Mouse (Mus musculus) midbrain, embryonic 13.5 days (tissue): ENCODE data around the gene Lyar. TPM values are rescaled to one million over a fixed set of nuclear protein-coding genes. Genes with fewer than 3 reads are reported as not detected.

Experiments used
- ATAC-seq: fragments of 200-750 bp; cut with Nextera tagmentation; 2 replicates; pipeline ENCODE4 v1.8.0; 2017; ENCODE audit warnings: mild to moderate bottlenecking, moderate TSS enrichment, moderate library complexity
- H3K27ac ChIP-seq: fragments of 300-500 bp; sonication (generic); 2 replicates; pipeline ENCODE4 v1.5.1; 2015; ENCODE audit warnings: inconsistent platforms, mild to moderate bottlenecking, moderate library complexity
- H3K27me3 ChIP-seq: fragments of 300-500 bp; sonication (generic); 2 replicates; pipeline ENCODE4 v1.6.1; 2015; ENCODE audit warnings: mild to moderate bottlenecking, inconsistent platforms
- H3K36me3 ChIP-seq: fragments of 300-500 bp; sonication (generic); 2 replicates; pipeline ENCODE4 v1.6.1; 2015; ENCODE audit warnings: mild to moderate bottlenecking, inconsistent platforms
- H3K4me1 ChIP-seq: fragments of 300-500 bp; sonication (generic); replicated peaks from 2 replicates; pipeline ENCODE4 v1.6.1; 2015; ENCODE audit warnings: inconsistent platforms
- H3K4me2 ChIP-seq: fragments of 300-500 bp; sonication (generic); replicated peaks from 2 replicates; pipeline ENCODE4 v1.6.1; 2015; ENCODE audit warnings: moderate library complexity, mild to moderate bottlenecking, inconsistent platforms
- H3K4me3 ChIP-seq: fragments of 300-500 bp; sonication (generic); replicated peaks from 2 replicates; pipeline ENCODE4 v1.5.1; 2015; ENCODE audit warnings: mild to moderate bottlenecking, inconsistent platforms
- H3K9ac ChIP-seq: fragments of 300-500 bp; sonication (generic); replicated peaks from 2 replicates; pipeline ENCODE4 v1.6.1; 2015; ENCODE audit warnings: mild to moderate bottlenecking, inconsistent platforms
- H3K9me3 ChIP-seq: fragments of 300-500 bp; sonication (generic); 2 replicates; pipeline ENCODE4 v1.6.1; 2016; ENCODE audit warnings: mild to moderate bottlenecking, inconsistent platforms
- WGBS: fragments of 180-500 bp; shearing (Covaris S2); methylation state at CpG from one replicate; pipeline ENCODE4 v1.1.7; 2015; 5-methylcytosine and 5-hydroxymethylcytosine counted together
- polyA plus RNA-seq: library from polyadenylated mRNA; unstranded; fragments of >200 nt; fragmentation: Nextera tagmentation; extraction: Ambion mirVana; gene quantifications from 2 replicates; pipeline ENCODE4 v1.2.1, GENCODE M21; 2015

Lyar gene
- polyA plus RNA-seq, result 66.9 and 76.9 TPM in 2 replicates

DNA sequence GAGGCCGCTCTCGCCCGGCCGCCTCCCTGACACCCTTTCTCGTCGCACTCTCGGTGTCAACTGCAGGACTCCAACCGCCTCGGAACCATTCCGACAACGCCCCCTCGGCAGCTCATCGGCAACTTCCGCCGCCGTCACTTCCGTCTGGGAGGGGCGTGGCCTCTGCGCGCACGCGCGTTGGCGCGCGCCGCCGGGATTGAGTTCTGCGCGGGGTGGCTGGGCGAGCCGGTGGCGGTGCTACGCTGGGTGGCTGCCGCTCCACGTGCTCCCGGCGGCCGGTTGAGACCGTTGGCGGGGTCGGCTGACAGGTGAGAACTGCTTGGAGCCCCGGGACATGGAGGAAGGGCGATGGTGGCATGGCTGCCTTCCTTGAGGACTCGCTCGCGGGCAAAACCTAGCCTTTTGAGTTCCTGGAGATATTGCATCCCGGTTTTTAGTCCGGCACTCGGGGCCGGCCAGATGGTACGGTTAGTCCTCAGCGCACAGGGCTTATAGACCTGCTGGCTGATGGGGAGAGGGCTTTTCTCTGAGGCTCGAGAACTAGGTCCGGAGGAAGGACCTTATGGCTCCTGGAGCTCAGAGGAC lies at the start of gene Lyar, which contains the start of gene Zbtb49:
Lyar (plus strand) TSS at position 143 of the 585 bp plus-strand sequence.
Zbtb49 (minus strand) TSS at position 130 of the 585 bp plus-strand sequence.
- Histone ChIP-seq H3K9ac (peak within 1 kb of the TSS; percentile 93), H3K27me3 (no peaks in the 10 kb centered on the region), H3K4me2 (peak within 1 kb of the TSS; percentile 93), H3K9me3 (no peaks in the 10 kb centered on the region), H3K27ac (peak within 1 kb of the TSS; percentile 81), H3K4me1 (peaks cover 30% of the 10 kb centered on the region), H3K4me3 (peak within 1 kb of the TSS; percentile 98), H3K36me3 (peaks cover 27% of the 10 kb centered on the region)
- peak; percentile 93 for ATAC-seq
- WGBS, result under 1% methylated on average over 55 of the region's 55 CpGs

DNA sequence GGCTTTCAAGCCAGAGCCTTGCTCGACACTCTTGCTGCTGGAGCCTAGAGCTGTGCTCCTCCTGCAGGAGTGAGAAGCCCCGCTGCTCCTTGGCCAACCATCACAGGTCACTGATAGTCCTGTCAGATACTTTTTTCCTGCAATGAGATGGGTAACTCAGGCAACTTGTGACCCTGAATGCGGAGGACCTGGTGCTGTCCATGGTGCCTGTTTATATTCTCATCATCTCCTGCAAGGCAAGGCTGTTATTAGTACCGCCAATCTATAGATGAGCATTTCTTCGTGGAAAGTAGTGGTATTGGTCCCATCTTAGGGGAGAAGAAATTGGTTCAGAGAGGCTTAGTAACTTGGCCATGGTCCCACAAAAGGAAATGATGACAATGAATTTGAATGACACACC lies 46.5 kb upstream of the Lyar start:
- 59% methylated on average over 5 of the region's 5 CpGs for WGBS
- H3K4me1 ChIP-seq, result no peaks in the 10 kb centered on the region
- H3K4me3 ChIP-seq, result no peak overlapping the region
- no peak overlapping the region for H3K27ac ChIP-seq
- H3K27me3 ChIP-seq, result 0 out of 2 replicates have a peak, but pooled peaks cover 3% of the 10 kb centered on the region
- no peak overlapping the region for H3K9ac ChIP-seq
- H3K36me3 ChIP-seq, result no peaks in the 10 kb centered on the region
- no peak for ATAC-seq
- no peaks in the 10 kb centered on the region for H3K9me3 ChIP-seq
- no peak overlapping the region for H3K4me2 ChIP-seq

DNA sequence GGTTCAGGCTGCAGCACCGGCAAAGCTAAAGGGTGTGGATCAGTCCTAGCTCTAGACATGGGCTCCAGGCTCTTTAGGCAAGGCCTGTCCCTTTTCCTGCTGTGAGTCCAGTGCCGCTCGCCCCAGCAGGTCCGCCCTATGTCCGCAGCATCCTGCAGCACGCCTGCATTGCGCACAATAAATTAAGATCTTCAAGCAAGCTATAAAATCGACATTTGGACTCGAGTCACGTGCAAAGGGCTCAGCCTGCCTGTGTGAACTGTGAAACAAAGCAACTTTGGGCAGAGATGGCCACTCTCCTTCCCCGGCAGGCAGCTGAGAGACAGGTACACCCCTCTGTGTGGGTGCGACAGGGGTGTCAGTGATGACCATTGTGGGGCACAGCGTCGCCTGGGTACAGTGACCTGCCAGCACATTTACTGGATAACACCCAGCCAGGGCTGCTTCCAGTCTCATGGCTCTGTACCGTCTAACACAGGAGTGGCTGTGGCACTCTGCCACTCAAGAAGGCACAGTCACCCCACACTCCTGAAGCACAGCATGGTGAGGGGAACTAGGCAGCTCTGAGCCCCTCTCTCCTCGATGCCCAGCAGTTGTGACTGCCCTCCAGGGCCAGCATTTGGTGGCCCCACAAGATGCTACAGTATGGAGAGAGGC lies 45.9 kb upstream of the Lyar start:
- no peak for ATAC-seq
- 83% methylated on average over 16 of the region's 16 CpGs for WGBS

DNA sequence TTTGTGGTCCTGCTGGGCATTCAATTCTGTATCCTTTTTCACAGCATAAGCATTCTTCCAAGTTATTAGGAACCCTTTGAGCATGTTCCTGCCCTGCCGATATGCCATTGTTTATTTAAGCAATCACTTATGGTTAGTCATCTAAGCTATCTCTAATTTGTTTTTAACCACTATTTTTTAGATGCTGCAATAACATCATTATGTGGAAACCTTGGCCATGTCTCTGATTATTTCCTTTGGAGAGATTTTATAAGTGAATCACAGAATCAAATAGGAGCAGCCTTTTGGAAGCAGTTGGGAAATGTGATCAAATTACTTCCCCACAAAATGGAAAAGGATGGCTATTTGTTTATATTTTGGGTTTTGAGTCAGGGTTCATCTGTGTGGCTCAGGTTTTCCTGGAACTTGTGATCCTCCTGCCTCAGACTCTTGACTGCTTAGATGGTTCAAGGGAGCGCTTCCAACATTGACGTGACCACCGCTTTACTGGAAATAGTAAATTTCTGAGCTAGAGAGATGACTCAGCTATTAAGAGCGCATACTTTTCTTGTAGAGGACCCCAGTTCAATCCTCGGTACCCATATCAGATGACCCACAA lies 35.5 kb upstream of the Lyar start:
- no peak overlapping the region for H3K9ac ChIP-seq
- no peak overlapping the region for H3K4me3 ChIP-seq
- no peak for ATAC-seq
- no peak overlapping the region for H3K4me2 ChIP-seq
- H3K4me1 ChIP-seq, result no peaks in the 10 kb centered on the region
- 89% methylated on average over 6 of the region's 6 CpGs for WGBS
- no peaks in the 10 kb centered on the region for H3K36me3 ChIP-seq
- H3K27me3 ChIP-seq, result no peaks in the 10 kb centered on the region
- H3K9me3 ChIP-seq, result peaks cover 2% of the 10 kb centered on the region; the same call in 1 of the 2 replicates
- no peak overlapping the region for H3K27ac ChIP-seq

More for the DNA sequence above, 45.9 kb upstream of the Lyar start:
- Histone ChIP-seq H3K9ac (no peak overlapping the region), H3K27ac (no peak overlapping the region), H3K4me3 (no peak overlapping the region), H3K27me3 (0 out of 2 replicates have a peak, but pooled peaks cover 3% of the 10 kb centered on the region), H3K36me3 (no peaks in the 10 kb centered on the region), H3K9me3 (no peaks in the 10 kb centered on the region), H3K4me1 (no peaks in the 10 kb centered on the region), H3K4me2 (no peak overlapping the region)

DNA sequence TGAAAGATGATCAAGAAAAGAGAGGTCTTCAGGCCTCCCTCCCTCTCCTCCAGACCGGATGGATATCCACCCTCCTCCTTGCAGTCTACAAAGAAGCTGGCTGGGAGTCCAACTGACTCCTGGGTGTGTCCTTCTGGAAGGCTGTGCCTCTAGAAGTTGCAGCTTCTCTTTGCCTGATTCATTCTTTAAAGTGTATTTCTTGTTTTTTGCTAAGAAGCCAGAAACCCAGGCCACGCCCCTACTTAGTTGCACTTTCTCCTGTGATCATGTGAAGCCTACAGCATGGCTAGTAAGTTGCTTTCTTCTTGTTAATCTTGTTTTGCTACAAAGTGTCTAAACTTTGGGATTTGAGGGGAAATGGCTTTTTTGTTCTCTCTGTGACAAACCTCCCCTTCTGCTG lies 33.3 kb upstream of the Lyar start:
- no peak for ATAC-seq
- Histone ChIP-seq H3K27me3 (no peaks in the 10 kb centered on the region), H3K4me3 (no peak overlapping the region), H3K27ac (no peak overlapping the region), H3K4me1 (no peaks in the 10 kb centered on the region), H3K9me3 (peaks cover 3% of the 10 kb centered on the region; the same call in 1 of the 2 replicates), H3K36me3 (no peaks in the 10 kb centered on the region), H3K4me2 (no peak overlapping the region), H3K9ac (no peak overlapping the region)
- WGBS, result 90% methylated on average over 2 of the region's 2 CpGs

DNA sequence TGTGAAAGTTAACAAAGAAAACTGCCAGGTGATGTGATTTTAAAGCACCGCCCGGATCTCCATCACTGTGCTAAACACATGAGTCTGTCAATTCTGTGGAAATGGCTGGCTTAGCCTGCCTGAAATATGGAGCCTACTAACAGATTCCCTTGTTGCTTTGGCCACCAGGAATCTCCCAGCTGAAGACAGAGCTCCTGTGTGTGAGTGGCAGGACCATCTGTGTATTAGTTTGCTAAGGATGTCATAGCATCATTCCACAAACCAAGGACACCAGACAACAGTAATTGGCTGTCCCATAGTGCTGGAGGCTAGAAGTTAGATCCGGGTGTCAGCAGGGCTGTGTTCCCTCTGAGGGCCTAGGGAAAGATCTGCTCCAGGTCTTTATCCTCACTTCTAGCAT lies 29.4 kb upstream of the Lyar start:
- peaks cover 5% of the 10 kb centered on the region for H3K27me3 ChIP-seq
- no peak overlapping the region for H3K27ac ChIP-seq
- no peaks in the 10 kb centered on the region for H3K36me3 ChIP-seq
- H3K4me1 ChIP-seq, result peaks cover 16% of the 10 kb centered on the region
- ATAC-seq, result no peak
- H3K4me3 ChIP-seq, result no peak overlapping the region
- no peak overlapping the region for H3K9ac ChIP-seq
- peaks cover 3% of the 10 kb centered on the region; the same call in 1 of the 2 replicates for H3K9me3 ChIP-seq
- no peak overlapping the region for H3K4me2 ChIP-seq
- WGBS, result 96% methylated on average over 3 of the region's 3 CpGs

DNA sequence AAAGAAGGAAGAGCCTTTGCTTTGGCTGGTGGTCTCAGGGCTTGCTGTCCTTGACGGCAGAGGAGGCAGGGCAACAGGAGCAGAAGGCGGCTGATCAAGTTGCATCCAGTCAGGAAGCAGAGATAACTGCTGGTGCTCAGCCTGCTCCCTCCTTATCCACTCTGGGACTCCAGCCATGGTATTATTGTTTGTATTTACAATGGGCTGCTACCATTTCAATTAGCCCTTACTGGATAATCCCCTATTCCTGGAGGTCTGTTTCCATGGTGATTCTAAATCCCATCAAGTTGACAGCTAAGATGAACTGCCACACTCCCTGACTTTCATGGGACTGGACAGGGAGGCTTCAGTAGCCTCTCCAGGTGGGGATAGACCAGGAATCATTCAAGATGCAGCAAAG lies 25.3 kb upstream of the Lyar start:
- H3K9me3 ChIP-seq, result no peaks in the 10 kb centered on the region
- peak; percentile 49; the same call in 1 of the 2 replicates for ATAC-seq
- H3K27ac ChIP-seq, result no peak overlapping the region
- H3K4me2 ChIP-seq, result no peak overlapping the region
- 0% methylated on average over 2 of the region's 2 CpGs for WGBS
- peaks cover 15% of the 10 kb centered on the region for H3K36me3 ChIP-seq
- peaks cover 9% of the 10 kb centered on the region for H3K27me3 ChIP-seq
- H3K4me3 ChIP-seq, result no peak overlapping the region
- H3K9ac ChIP-seq, result no peak overlapping the region
- peaks cover 16% of the 10 kb centered on the region for H3K4me1 ChIP-seq

DNA sequence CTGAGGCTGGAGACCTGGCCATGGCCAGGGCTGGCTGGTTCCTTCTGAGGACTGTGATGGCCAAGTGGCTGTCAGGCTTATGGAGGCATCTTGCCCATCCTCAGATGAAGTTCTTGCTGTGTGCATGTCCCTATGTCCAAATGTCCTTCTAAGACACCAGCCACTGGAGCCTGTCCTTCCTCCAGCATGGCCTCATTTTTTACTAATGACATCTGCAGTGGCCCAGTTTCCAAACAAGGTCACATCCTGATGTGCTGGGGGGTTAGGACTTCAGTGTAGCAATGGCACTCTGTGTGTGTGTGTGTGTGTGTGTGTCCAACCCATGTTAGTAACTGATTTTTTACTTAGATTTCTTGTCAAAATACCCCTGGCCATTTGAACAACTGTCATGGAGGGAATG lies 24.3 kb upstream of the Lyar start:
- Histone ChIP-seq H3K4me1 (peaks cover 16% of the 10 kb centered on the region), H3K4me2 (no peak overlapping the region), H3K9ac (no peak overlapping the region), H3K36me3 (peaks cover 23% of the 10 kb centered on the region), H3K27ac (no peak overlapping the region), H3K9me3 (no peaks in the 10 kb centered on the region), H3K4me3 (no peak overlapping the region), H3K27me3 (peaks cover 9% of the 10 kb centered on the region)
- no peak for ATAC-seq

DNA sequence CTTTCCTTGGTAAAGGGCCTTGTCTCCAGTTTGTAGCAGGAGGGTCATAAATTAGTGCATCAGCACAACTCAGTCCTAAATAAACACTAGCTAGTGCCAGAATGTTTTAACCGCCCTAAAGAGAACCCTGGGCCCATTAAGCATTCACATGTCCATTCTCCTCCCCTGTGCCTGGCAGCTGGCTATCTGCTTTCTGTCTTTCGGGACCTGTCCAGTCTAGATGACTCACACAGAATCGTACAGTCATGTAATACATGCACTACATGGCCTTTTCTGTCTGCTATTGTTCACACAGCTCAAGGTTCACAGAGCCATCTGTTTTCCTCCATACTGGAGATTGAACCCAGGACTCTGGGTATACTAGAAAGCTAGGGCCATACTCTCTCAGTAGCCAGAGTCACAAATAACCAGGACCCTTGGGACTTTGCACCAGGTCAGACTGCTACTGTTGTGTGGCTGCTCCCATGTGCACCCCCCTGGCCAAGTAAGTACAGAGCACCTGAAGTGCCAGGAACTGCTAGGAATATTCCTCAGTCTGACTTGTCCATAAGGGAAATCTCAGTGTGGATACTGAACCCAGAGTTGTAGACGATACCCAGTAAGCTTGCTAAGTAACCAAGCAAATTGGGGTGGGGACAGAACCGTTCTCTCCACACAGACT lies 23.3 kb upstream of the Lyar start:
- peak; percentile 18; the same call in 1 of the 2 replicates for ATAC-seq
- WGBS, result 75% methylated on average over 5 of the region's 5 CpGs
- H3K9me3 ChIP-seq, result no peaks in the 10 kb centered on the region
- no peak overlapping the region for H3K27ac ChIP-seq
- H3K36me3 ChIP-seq, result peaks cover 33% of the 10 kb centered on the region
- peaks cover 9% of the 10 kb centered on the region for H3K27me3 ChIP-seq
- H3K4me3 ChIP-seq, result no peak overlapping the region
- H3K4me2 ChIP-seq, result no peak overlapping the region
- peaks cover 16% of the 10 kb centered on the region for H3K4me1 ChIP-seq
- no peak overlapping the region for H3K9ac ChIP-seq

DNA sequence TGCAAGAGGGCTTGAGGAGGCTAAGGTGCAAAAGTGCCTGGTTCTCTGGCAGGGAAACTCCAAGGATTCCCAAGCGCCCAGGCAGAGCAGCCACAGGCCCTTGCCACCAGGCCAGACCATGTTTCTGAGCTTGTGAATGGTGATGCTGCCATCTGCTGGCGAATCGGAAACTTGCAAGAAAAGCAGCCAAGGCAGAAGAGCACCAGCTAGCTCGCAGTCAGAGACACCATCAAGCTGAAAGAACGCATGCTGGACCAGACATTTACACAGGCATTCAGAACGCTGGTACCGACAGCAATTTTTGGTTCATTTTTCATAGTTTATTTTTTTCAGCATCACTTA lies 22.8 kb upstream of the Lyar start:
- Histone ChIP-seq H3K27ac (no peak overlapping the region), H3K4me3 (no peak overlapping the region), H3K9me3 (no peaks in the 10 kb centered on the region), H3K27me3 (peaks cover 9% of the 10 kb centered on the region), H3K4me1 (peaks cover 16% of the 10 kb centered on the region), H3K36me3 (peaks cover 38% of the 10 kb centered on the region), H3K9ac (no peak overlapping the region), H3K4me2 (no peak overlapping the region)
- ATAC-seq, result peak; percentile 61
- 21% methylated on average over 7 of the region's 7 CpGs for WGBS

DNA sequence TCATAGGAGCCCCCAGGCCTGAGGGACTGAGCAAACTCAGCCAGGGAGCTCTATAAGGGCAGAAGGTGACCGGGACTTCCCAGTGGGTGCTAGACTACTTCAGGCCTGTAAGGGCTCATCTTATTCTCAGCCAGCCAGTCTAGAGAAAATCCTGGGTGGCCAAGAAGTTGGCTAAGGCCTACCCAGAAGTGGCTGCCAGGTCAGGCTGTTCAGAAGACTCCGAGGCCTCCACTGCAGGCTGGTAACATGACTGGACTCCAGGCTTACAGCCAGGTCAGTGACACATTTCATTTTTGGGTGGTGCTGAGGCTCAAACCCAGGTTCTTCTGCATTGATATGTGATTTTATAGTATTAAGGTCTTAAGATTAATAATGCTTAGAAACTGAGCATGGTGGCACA lies 20.6 kb upstream of the Lyar start:
- Histone ChIP-seq H3K9me3 (no peaks in the 10 kb centered on the region), H3K27me3 (0 out of 2 replicates have a peak, but pooled peaks cover 4% of the 10 kb centered on the region), H3K9ac (no peak overlapping the region), H3K4me1 (peaks cover 11% of the 10 kb centered on the region), H3K36me3 (peaks cover 61% of the 10 kb centered on the region), H3K4me3 (no peak overlapping the region), H3K27ac (no peak overlapping the region), H3K4me2 (no peak overlapping the region)
- WGBS, result 93% methylated on average over 2 of the region's 2 CpGs
- no peak for ATAC-seq

DNA sequence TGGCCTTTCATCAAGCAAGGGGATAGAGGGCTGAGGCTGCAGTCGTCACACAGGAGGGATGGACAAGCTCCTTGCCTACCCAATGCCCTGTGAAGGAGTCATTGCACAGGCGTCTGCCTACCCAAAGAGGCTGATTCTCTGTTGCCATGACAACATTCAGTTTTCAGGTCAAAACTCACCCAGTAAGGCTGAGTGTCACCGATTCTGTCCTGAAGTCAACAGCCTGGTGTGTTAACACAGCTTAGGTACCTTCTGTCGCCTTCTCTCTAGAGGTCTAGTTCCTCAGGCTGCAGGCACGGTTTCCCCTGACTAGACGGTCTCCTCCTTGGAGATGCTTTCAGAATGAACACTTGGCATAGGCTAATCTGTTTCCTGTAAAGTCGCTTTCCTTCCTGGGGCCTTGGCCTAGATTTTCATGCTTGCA lies 15.0 kb upstream of the Lyar start:
- no peak for ATAC-seq
- Histone ChIP-seq H3K9ac (no peak overlapping the region), H3K9me3 (no peaks in the 10 kb centered on the region), H3K4me2 (no peak overlapping the region), H3K27me3 (no peaks in the 10 kb centered on the region), H3K4me3 (no peak overlapping the region), H3K4me1 (0 out of 2 replicates have a peak, but pooled peaks cover 3% of the 10 kb centered on the region), H3K36me3 (peaks cover 77% of the 10 kb centered on the region), H3K27ac (no peak overlapping the region)
- 74% methylated on average over 7 of the region's 7 CpGs for WGBS
